Comparison of ENCODE assay signal across 20 mouse cellular contexts in the genomic region with DNA sequence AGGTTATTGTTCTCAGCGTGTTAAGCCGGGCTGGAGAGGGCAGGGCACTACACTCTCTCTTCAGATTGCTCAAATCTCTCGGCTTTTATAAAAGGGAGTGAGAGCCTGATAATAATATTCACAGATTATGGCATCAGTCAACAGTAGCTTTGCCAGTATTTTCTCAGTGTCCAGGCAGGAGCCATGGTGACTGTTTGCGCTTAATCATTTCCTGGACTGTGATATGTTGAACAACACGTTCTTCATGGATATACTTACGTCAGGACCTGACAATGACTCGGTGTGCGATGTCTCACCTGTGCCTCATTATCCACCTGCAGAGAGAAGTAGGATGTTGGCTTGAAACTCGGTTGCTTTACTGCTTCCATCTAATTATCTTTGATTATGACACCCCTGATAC.
DNase-seq lines count a peak whose midpoint lies in the region; ATAC-seq and TF ChIP-seq lines count a peak whose summit lies in the region.
"Had no signal": no experiment of that assay in that cellular context is flagged by ENCODE, and none has a peak within 500 bp of the region (broad histone marks: within the 10 kb centered on the region; RNA-seq: fewer than 3 reads in every experiment).

No protein-coding gene starts in this region.

- no peak overlapping the region for H3K27ac ChIP-seq in liver, adult 2 months (replicated peaks; ENCODE audit: insufficient read depth, low read depth, low read length)
- no peak overlapping the region for H3K27ac ChIP-seq in intestine, embryonic 16.5 days (ENCODE audit: low read length)
- peak overlapping the region; percentile 77 for H3K27ac ChIP-seq in small intestine, adult 2 months (ENCODE audit: insufficient read depth, low read depth, low read length)
- no peak overlapping the region for H3K27ac ChIP-seq in stomach, postnatal 0 days (replicated peaks)
- H3K27ac ChIP-seq: embryonic facial prominence, embryonic 10.5 days; embryonic facial prominence, embryonic 12.5 days; forebrain, embryonic 13.5 days; forebrain, embryonic 15.5 days had no signal

- H3K36me3 ChIP-seq in liver, adult 2 months (ENCODE audit: control insufficient read depth, insufficient read depth, low read length): no peaks in the 10 kb centered on the region
- no peaks in the 10 kb centered on the region for H3K36me3 ChIP-seq in intestine, embryonic 16.5 days (ENCODE audit: control insufficient read depth, insufficient read depth, low read length)
- H3K36me3 ChIP-seq in small intestine, adult 2 months (ENCODE audit: control insufficient read depth, insufficient read depth, low read length): no peaks in the 10 kb centered on the region
- H3K36me3 ChIP-seq in stomach, postnatal 0 days (ENCODE audit: control insufficient read depth, insufficient read depth, low read length): no peaks in the 10 kb centered on the region
- H3K36me3 ChIP-seq: embryonic facial prominence, embryonic 10.5 days; embryonic facial prominence, embryonic 12.5 days; forebrain, embryonic 15.5 days had no signal

- no peaks in the 10 kb centered on the region for H3K79me2 ChIP-seq in liver, adult 2 months (ENCODE audit: control insufficient read depth, insufficient read depth, low read length)

- no peak overlapping the region for H3K4me2 ChIP-seq in intestine, embryonic 16.5 days (ENCODE audit: low read depth, low read length)
- H3K4me2 ChIP-seq in stomach, postnatal 0 days (replicated peaks; ENCODE audit: low read depth): no peak overlapping the region
- H3K4me2 ChIP-seq: embryonic facial prominence, embryonic 12.5 days; forebrain, embryonic 13.5 days; forebrain, embryonic 15.5 days had no signal

- no peak overlapping the region for H3K9ac ChIP-seq in liver, adult 2 months (ENCODE audit: low read depth, low read length)
- no peak overlapping the region for H3K9ac ChIP-seq in intestine, embryonic 16.5 days (ENCODE audit: low read depth, low read length)
- H3K9ac ChIP-seq in stomach, postnatal 0 days (ENCODE audit: low read length): no peak overlapping the region
- H3K9ac ChIP-seq: embryonic facial prominence, embryonic 12.5 days; forebrain, embryonic 13.5 days; forebrain, embryonic 15.5 days; forebrain, postnatal 0 days had no signal

- peak; percentile 82 for DNase-seq in liver, adult 2 months (ENCODE audit: extremely low read depth, low read depth, low spot score)
- DNase-seq in liver: no peak
- peak; percentile 21 for DNase-seq in stomach, postnatal 0 days (ENCODE audit: low spot score)
- no peak for DNase-seq in lung, adult 2 months
- DNase-seq in adrenal gland, postnatal 10 days: no peak
- DNase-seq in kidney, postnatal 10 days: no peak
- DNase-seq: adrenal gland, adult 2 months; adrenal gland, postnatal 14 days; adrenal gland, postnatal 36 days; cerebellum, adult 11-12 months; cerebellum, adult 9-10 months; cerebellum, postnatal 10 days; cerebellum, postnatal 25 days; forebrain, postnatal 0 days had no signal

- whole genome bisulfite sequencing in liver, adult 2 months: 43% methylated on average over 9 of the region's 9 CpGs
- 67% methylated on average over 9 of the region's 9 CpGs for WGBS in intestine, embryonic 16.5 days
- WGBS in small intestine, adult 2 months: 30% methylated on average over 9 of the region's 9 CpGs
- WGBS in stomach, postnatal 0 days: 62% methylated on average over 9 of the region's 9 CpGs
- 72% methylated on average over 9 of the region's 9 CpGs for WGBS in lung, adult 2 months

- no peaks in the 10 kb centered on the region for H3K27me3 ChIP-seq in liver, adult 2 months (ENCODE audit: control insufficient read depth, insufficient read depth, low read length)
- H3K27me3 ChIP-seq in intestine, embryonic 16.5 days (replicated peaks; ENCODE audit: control insufficient read depth, insufficient read depth, low read length): no peaks in the 10 kb centered on the region
- H3K27me3 ChIP-seq in small intestine, adult 2 months (ENCODE audit: control insufficient read depth, insufficient read depth, low read length): no peaks in the 10 kb centered on the region
- no peaks in the 10 kb centered on the region for H3K27me3 ChIP-seq in stomach, postnatal 0 days (ENCODE audit: control insufficient read depth, insufficient read depth, low read length)
- H3K27me3 ChIP-seq: embryonic facial prominence, embryonic 12.5 days; forebrain, embryonic 13.5 days; forebrain, embryonic 15.5 days had no signal

- peaks cover 5% of the 10 kb centered on the region; the same call in 1 of the 2 replicates for H3K4me1 ChIP-seq in liver, adult 2 months (ENCODE audit: control insufficient read depth, insufficient read depth, low read length)
- H3K4me1 ChIP-seq in intestine, embryonic 16.5 days (ENCODE audit: control insufficient read depth, insufficient read depth, low read length): no peaks in the 10 kb centered on the region; the same call in 1 of the 2 replicates
- peaks cover 7% of the 10 kb centered on the region for H3K4me1 ChIP-seq in small intestine, adult 2 months (ENCODE audit: control insufficient read depth, insufficient read depth, insufficient read length, low read length)
- H3K4me1 ChIP-seq in stomach, postnatal 0 days (replicated peaks; ENCODE audit: control insufficient read depth, insufficient read depth): no peaks in the 10 kb centered on the region
- no peaks in the 10 kb centered on the region for H3K4me1 ChIP-seq in lung, adult 2 months (ENCODE audit: control insufficient read depth, insufficient read depth, low read length)
- H3K4me1 ChIP-seq: embryonic facial prominence, embryonic 12.5 days; forebrain, embryonic 13.5 days; forebrain, embryonic 15.5 days had no signal

- TF ChIP-seq EP300 in stomach, postnatal 0 days (optimal IDR thresholded peaks at IDR 0.05): no peak

- TF ChIP-seq CTCF in liver, adult 2 months (IDR thresholded peaks at IDR 0.05; ENCODE audit: low read depth, low read length): no peak
- TF ChIP-seq CTCF in small intestine, adult 2 months (IDR thresholded peaks at IDR 0.05; ENCODE audit: extremely low read depth, insufficient read length, insufficient replicate concordance, low read depth, low read length): no peak
- TF ChIP-seq CTCF in stomach, postnatal 0 days (IDR thresholded peaks at IDR 0.05; ENCODE audit: low read depth): no peak
- TF ChIP-seq CTCF in lung, adult 2 months (IDR thresholded peaks at IDR 0.05; ENCODE audit: insufficient read depth, low read length): no peak

- no peak for TF ChIP-seq POLR2A in liver, adult 2 months (IDR thresholded peaks at IDR 0.05; ENCODE audit: extremely low read depth, insufficient read depth, low read length)
- no peak for TF ChIP-seq POLR2A in small intestine, adult 2 months (IDR thresholded peaks at IDR 0.05; ENCODE audit: low read depth, low read length)
- TF ChIP-seq POLR2A in lung, adult 2 months (IDR thresholded peaks at IDR 0.05; ENCODE audit: borderline replicate concordance, extremely low read depth, low read depth, low read length): no peak

- H3K9me3 ChIP-seq in intestine, embryonic 16.5 days (ENCODE audit: control insufficient read depth, low read length): no peaks in the 10 kb centered on the region
- H3K9me3 ChIP-seq in stomach, postnatal 0 days (ENCODE audit: control insufficient read depth, low read length): no peaks in the 10 kb centered on the region
- H3K9me3 ChIP-seq: embryonic facial prominence, embryonic 10.5 days; embryonic facial prominence, embryonic 12.5 days; forebrain, embryonic 13.5 days; forebrain, embryonic 15.5 days had no signal

- H3K4me3 ChIP-seq in liver, adult 2 months (ENCODE audit: insufficient read depth, low read depth, low read length): no peak overlapping the region
- no peak overlapping the region for H3K4me3 ChIP-seq in intestine, embryonic 16.5 days (ENCODE audit: low read length)
- no peak overlapping the region for H3K4me3 ChIP-seq in small intestine, adult 2 months (ENCODE audit: low read depth, low read length)
- no peak overlapping the region for H3K4me3 ChIP-seq in stomach, postnatal 0 days (ENCODE audit: low read depth, low read length)
- no peak overlapping the region for H3K4me3 ChIP-seq in lung, adult 2 months (replicated peaks; ENCODE audit: extremely low read depth, low read depth, low read length)
- H3K4me3 ChIP-seq: embryonic facial prominence, embryonic 10.5 days; embryonic facial prominence, embryonic 12.5 days; forebrain, embryonic 13.5 days; forebrain, embryonic 15.5 days had no signal

- peak; percentile 65 for ATAC-seq in intestine, embryonic 16.5 days
- ATAC-seq in stomach, postnatal 0 days (ENCODE audit: low FRiP score, low TSS enrichment): peak; percentile 88
- ATAC-seq: forebrain, embryonic 13.5 days; forebrain, embryonic 15.5 days; forebrain, postnatal 0 days had no signal

Comparison
In these comparisons a context has a peak if more than half of its experiments do, and no peak if none do; other contexts are left out.
1. DNase-seq: peak in liver, adult 2 months (single experiment) and stomach, postnatal 0 days (single experiment); none in liver (single experiment), lung, adult 2 months (single experiment), adrenal gland, postnatal 10 days (single experiment) and kidney, postnatal 10 days (single experiment).